Mouse (Mus musculus) embryonic fibroblast, embryonic 13.5 days (primary cell): ENCODE results near the gene Cdc42ep2.

Source experiments
- CTCF ChIP-seq: IDR thresholded peaks from 2 replicates; pipeline ENCODE4 v1.5.1; 2011; ENCODE audit warnings: mild to moderate bottlenecking, control low read depth, low read length, moderate library complexity, borderline replicate concordance; ENCODE audit not compliant: insufficient read depth
- POLR2A ChIP-seq: IDR thresholded peaks from 2 replicates; pipeline ENCODE4 v1.6.1; 2011; ENCODE audit warnings: low read depth, mild to moderate bottlenecking, control low read depth, low read length, moderate library complexity

- no peak for TF ChIP-seq CTCF
- TF ChIP-seq POLR2A: no peak; the same call in 1 of the 2 replicates
These were observed 767 bp upstream of the Cdc42ep2 start for GRCm38 (mm10) chr19:5925311-5925855.
